Mouse (Mus musculus): ENCODE measurements around the gene Hint2.

GRCm38 (mm10) chr4:43620146-43620778, 36.0 kb downstream of the Hint2 start:
- TF ChIP-seq CTCF (conservative IDR thresholded peaks at IDR 0.05; ENCODE audit: low read length): no peak
- TF ChIP-seq POU5F1 (IDR thresholded peaks at IDR 0.05; ENCODE audit: borderline replicate concordance, low read length): no peak

All from E14TG2a.4 (cell line).